Mouse (Mus musculus): Measurements from ENCODE around the gene Tnik. TPM values are rescaled to one million over a fixed set of nuclear protein-coding genes. Genes with fewer than 3 reads are reported as not detected.
A peak's percentile ranks its signal among the peaks of the same experiment; 100 is the strongest.

Tnik gene
- total and polyA plus RNA-seq, 2 experiments from 2014 or later: 61.7 to 105 TPM

DNA sequence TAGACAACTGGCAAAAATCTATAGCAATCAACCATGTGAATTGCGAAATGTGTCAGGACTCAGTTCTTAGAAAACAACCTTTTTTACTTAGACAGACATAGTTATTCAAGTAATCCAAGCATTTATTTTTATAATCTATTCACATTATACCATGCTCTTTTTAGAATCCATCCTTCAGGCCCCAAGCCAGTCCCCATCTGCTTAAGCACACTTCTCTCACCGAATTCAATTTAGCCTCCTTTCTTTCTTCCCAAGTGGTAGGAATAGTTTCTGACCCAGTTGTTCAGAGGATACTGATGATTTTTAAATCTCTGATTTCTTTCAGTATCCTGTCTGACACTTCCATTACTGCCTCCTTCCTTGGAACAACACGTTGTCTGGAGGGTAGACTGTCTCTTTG lies 261.5 kb downstream of the Tnik start:
- 0 out of 2 replicates have a peak, but pooled peaks cover 3% of the 10 kb centered on the region for H3K4me1 ChIP-seq (ENCODE audit: insufficient read depth, low read length)
- no peaks in the 10 kb centered on the region for H3K9me3 ChIP-seq (ENCODE audit: low read length)
- no peaks in the 10 kb centered on the region for H3K27me3 ChIP-seq (ENCODE audit: insufficient read depth, low read length)
- no peak overlapping the region for H3K4me3 ChIP-seq (ENCODE audit: low read length)
- H3K36me3 ChIP-seq (ENCODE audit: insufficient read depth, low read length): no peaks in the 10 kb centered on the region
- no peak for ATAC-seq
- no peak for DNase-seq (ENCODE audit: low spot score)
- 75% methylated on average over 3 of the region's 3 CpGs for WGBS
- H3K4me2 ChIP-seq (ENCODE audit: low read depth, low read length): no peak overlapping the region
- no peak for TF ChIP-seq CTCF (IDR thresholded peaks at IDR 0.05; ENCODE audit: low read depth)
- H3K27ac ChIP-seq: no peak overlapping the region
- no peak overlapping the region for H3K9ac ChIP-seq (replicated peaks; ENCODE audit: low read length)

DNA sequence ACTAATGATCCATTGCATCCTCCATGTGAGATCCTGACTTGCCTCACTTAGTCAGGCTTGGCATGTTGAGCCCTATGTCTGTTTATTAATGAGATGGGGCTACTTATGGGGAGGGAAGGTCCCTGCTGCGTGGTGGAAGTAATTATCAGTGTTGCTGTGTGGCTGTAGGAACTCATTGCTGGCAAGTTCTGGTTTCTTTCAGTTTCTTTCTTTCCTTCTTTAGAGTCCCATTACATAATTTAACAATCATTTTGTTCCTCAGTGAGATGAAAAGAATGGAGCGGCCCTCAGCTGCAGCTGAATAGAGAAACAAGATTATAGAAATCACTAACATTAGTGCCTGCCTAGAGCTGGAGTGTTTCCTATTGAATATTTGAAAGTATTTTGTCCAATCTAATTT lies 263.7 kb downstream of the Tnik start:
- TF ChIP-seq CTCF (IDR thresholded peaks at IDR 0.05; ENCODE audit: low read depth): no peak
- Histone ChIP-seq H3K4me3 (ENCODE audit: low read length) (no peak overlapping the region), H3K4me1 (ENCODE audit: insufficient read depth, low read length) (0 out of 2 replicates have a peak, but pooled peaks cover 3% of the 10 kb centered on the region), H3K9me3 (ENCODE audit: low read length) (no peaks in the 10 kb centered on the region), H3K9ac (replicated peaks; ENCODE audit: low read length) (no peak overlapping the region), H3K27ac (no peak overlapping the region), H3K4me2 (ENCODE audit: low read depth, low read length) (no peak overlapping the region), H3K36me3 (ENCODE audit: insufficient read depth, low read length) (no peaks in the 10 kb centered on the region), H3K27me3 (ENCODE audit: insufficient read depth, low read length) (no peaks in the 10 kb centered on the region)
- no peak for ATAC-seq
- no peak for DNase-seq (ENCODE audit: low spot score)
- WGBS: 56% methylated on average over 2 of the region's 2 CpGs

DNA sequence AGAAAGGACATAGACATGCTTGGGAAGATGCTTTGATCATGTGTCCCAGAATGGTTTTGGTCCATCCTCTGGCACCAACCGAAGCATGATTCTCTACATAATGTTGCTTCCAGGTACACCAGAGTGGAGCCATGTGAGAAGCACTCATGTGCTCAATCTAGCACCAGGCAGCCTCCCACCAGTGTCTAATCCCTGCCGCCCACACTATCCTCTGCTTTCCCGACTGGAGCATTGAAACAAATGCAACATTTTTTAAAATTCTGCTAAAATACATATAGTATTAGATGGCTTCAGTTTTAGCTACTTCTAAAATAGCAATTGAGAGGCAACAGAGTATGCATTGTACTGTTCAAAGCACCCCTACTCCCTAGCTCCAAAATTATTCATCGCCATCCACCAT lies 264.2 kb downstream of the Tnik start:
- 93% methylated on average over 4 of the region's 4 CpGs for WGBS
- TF ChIP-seq CTCF (IDR thresholded peaks at IDR 0.05; ENCODE audit: low read depth): no peak
- H3K4me2 ChIP-seq (ENCODE audit: low read depth, low read length): no peak overlapping the region
- no peak for DNase-seq (ENCODE audit: low spot score)
- H3K27me3 ChIP-seq (ENCODE audit: insufficient read depth, low read length): no peaks in the 10 kb centered on the region
- H3K4me1 ChIP-seq (ENCODE audit: insufficient read depth, low read length): 0 out of 2 replicates have a peak, but pooled peaks cover 3% of the 10 kb centered on the region
- H3K4me3 ChIP-seq (ENCODE audit: low read length): no peak overlapping the region
- H3K36me3 ChIP-seq (ENCODE audit: insufficient read depth, low read length): no peaks in the 10 kb centered on the region
- ATAC-seq: no peak
- H3K9ac ChIP-seq (replicated peaks; ENCODE audit: low read length): no peak overlapping the region
- no peaks in the 10 kb centered on the region for H3K9me3 ChIP-seq (ENCODE audit: low read length)
- no peak overlapping the region for H3K27ac ChIP-seq

DNA sequence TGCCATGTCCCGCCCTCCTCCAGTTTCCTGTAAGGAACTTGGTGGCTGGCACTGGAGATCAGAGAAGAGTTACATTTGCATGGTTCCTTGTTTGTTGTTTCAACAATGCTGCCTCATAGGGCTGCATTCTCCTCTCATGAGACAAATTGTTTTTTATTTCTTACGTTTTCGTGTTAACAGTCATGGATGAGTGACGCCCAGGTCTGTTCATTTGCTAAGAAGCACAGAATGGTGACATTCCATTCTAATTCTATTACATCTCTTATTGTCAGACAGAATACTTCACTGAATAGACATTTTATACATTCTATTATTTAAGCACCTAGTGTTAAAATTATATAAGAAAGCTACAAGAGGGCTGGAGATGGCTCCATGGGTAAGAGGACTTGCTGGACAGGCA lies 266.5 kb downstream of the Tnik start:
- H3K9me3 ChIP-seq (ENCODE audit: low read length): no peaks in the 10 kb centered on the region
- H3K4me3 ChIP-seq (ENCODE audit: low read length): no peak overlapping the region
- ATAC-seq: no peak
- no peaks in the 10 kb centered on the region for H3K4me1 ChIP-seq (ENCODE audit: insufficient read depth, low read length)
- no peaks in the 10 kb centered on the region for H3K27me3 ChIP-seq (ENCODE audit: insufficient read depth, low read length)
- DNase-seq (ENCODE audit: low spot score): no peak
- H3K36me3 ChIP-seq (ENCODE audit: insufficient read depth, low read length): no peaks in the 10 kb centered on the region
- H3K27ac ChIP-seq: no peak overlapping the region
- no peak for TF ChIP-seq CTCF (IDR thresholded peaks at IDR 0.05; ENCODE audit: low read depth)
- H3K9ac ChIP-seq (replicated peaks; ENCODE audit: low read length): no peak overlapping the region
- no peak overlapping the region for H3K4me2 ChIP-seq (ENCODE audit: low read depth, low read length)
- WGBS: 81% methylated on average over 4 of the region's 4 CpGs

DNA sequence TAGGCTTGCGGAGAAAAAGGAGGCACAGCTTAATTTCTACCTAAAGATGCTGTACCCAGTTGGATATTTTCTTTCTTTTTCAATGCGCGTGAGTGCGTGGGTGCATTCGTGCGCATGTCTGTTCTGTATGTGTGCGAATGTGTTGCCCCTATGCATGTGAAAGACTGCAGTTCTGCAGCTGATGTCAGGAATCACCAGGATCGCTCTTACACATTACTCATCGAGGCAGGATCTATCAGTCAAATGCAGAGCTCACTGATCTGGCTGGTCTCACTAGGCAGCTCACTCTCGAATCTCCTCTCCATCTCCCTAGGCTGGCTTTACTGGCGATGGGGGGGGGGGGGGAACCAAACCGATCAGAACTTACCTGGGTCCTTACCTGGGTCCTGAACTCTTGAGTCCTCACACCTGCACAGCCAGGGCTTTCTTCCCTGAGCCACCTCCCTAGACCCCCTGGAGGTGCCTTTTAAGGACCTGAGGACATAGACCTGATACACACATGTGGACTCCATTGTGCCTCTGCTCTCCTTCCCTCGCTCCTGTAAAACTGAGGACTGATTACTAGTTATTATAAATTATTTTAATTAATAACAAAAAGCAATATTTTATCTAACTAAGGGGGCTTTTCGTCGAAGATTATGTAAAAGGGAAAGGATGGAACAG lies 268.4 kb downstream of the Tnik start:
- Histone ChIP-seq H3K27me3 (ENCODE audit: insufficient read depth, low read length) (no peaks in the 10 kb centered on the region), H3K9me3 (ENCODE audit: low read length) (no peaks in the 10 kb centered on the region), H3K4me3 (ENCODE audit: low read length) (no peak overlapping the region), H3K4me2 (ENCODE audit: low read depth, low read length) (no peak overlapping the region), H3K36me3 (ENCODE audit: insufficient read depth, low read length) (no peaks in the 10 kb centered on the region), H3K9ac (replicated peaks; ENCODE audit: low read length) (no peak overlapping the region), H3K27ac (no peak overlapping the region), H3K4me1 (ENCODE audit: insufficient read depth, low read length) (no peaks in the 10 kb centered on the region)
- WGBS: 73% methylated on average over 15 of the region's 15 CpGs
- DNase-seq (ENCODE audit: low spot score) (peak; percentile 32), ATAC-seq (peak; percentile 72)
- TF ChIP-seq CTCF (IDR thresholded peaks at IDR 0.05; ENCODE audit: low read depth): no peak

DNA sequence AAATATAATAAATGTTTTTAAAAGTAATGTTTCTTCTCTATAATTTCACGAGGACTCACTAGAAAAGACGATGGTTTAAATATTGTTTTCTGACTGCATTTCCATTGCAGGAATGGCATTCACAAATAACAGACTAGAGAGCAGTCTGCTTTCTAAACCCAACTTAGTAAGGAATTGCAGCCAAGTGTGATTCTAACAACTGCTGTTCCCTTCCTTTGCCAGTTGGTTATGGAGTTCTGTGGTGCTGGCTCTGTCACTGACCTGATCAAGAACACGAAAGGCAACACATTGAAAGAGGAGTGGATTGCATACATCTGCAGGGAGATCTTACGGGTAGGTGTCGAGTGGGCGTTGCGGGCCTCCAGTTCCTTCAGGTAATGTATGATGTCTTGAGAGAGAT lies 269.7 kb downstream of the Tnik start:
- Histone ChIP-seq H3K27me3 (ENCODE audit: insufficient read depth, low read length) (no peaks in the 10 kb centered on the region), H3K9me3 (ENCODE audit: low read length) (no peaks in the 10 kb centered on the region), H3K9ac (replicated peaks; ENCODE audit: low read length) (no peak overlapping the region), H3K4me3 (ENCODE audit: low read length) (no peak overlapping the region), H3K36me3 (ENCODE audit: insufficient read depth, low read length) (no peaks in the 10 kb centered on the region), H3K4me1 (ENCODE audit: insufficient read depth, low read length) (no peaks in the 10 kb centered on the region), H3K27ac (no peak overlapping the region), H3K4me2 (ENCODE audit: low read depth, low read length) (no peak overlapping the region)
- no peak for TF ChIP-seq CTCF (IDR thresholded peaks at IDR 0.05; ENCODE audit: low read depth)
- WGBS: 95% methylated on average over 7 of the region's 7 CpGs
- DNase-seq (ENCODE audit: low spot score): no peak
- no peak for ATAC-seq

DNA sequence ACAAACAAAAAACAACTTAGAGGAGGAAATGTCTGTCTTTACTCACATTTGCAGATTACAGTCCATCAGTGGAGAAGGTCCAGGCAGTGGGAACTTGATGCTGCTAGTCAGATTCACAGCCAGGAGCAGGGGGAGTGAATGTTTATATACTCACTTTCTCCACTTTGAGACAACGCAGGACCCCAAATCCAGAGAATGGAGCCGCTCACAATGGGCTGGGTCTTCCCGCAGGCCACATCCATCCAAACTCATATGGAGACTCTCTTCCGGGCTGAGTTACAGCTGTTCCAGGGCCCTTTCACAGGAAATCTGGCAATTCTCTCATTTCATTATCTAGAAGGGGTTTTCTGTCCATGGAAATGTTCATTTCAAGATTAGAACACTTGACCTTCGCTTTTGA lies 277.1 kb downstream of the Tnik start:
- ATAC-seq (no peak), DNase-seq (ENCODE audit: low spot score) (no peak)
- Histone ChIP-seq H3K4me2 (ENCODE audit: low read depth, low read length) (no peak overlapping the region), H3K27ac (no peak overlapping the region), H3K27me3 (ENCODE audit: insufficient read depth, low read length) (no peaks in the 10 kb centered on the region), H3K4me1 (ENCODE audit: insufficient read depth, low read length) (no peaks in the 10 kb centered on the region), H3K4me3 (ENCODE audit: low read length) (no peak overlapping the region), H3K36me3 (ENCODE audit: insufficient read depth, low read length) (peaks cover 7% of the 10 kb centered on the region), H3K9me3 (ENCODE audit: low read length) (no peaks in the 10 kb centered on the region), H3K9ac (replicated peaks; ENCODE audit: low read length) (no peak overlapping the region)
- no peak for TF ChIP-seq CTCF (IDR thresholded peaks at IDR 0.05; ENCODE audit: low read depth)
- WGBS: 90% methylated on average over 5 of the region's 5 CpGs
